Mouse (Mus musculus) CH12.LX (cell line): ENCODE data around the gene Arl5c. TPM values are rescaled to one million over a fixed set of nuclear protein-coding genes. Genes with fewer than 3 reads are reported as not detected.
A peak's percentile ranks its signal among the peaks of the same experiment; 100 is the strongest.

Source experiments
- DNase-seq: peaks from one replicate; pipeline ENCODE4 v3.0.0-alpha.2; 2013; ENCODE audit errors: extremely low read depth
- H3K27ac ChIP-seq: 2 replicates; pipeline ENCODE4 v1.5.1; 2012; ENCODE audit warnings: low read depth, mild to moderate bottlenecking, control low read depth, moderate library complexity; ENCODE audit not compliant: insufficient read depth
- H3K27me3 ChIP-seq: replicated peaks from 2 replicates; pipeline ENCODE3; 2012; ENCODE audit warnings: inconsistent platforms
- H3K36me3 ChIP-seq, 2 experiments: replicated peaks in 1 of 2; 2 replicates each; pipeline versions ENCODE3 to v1.6.1; 2012; ENCODE audit warnings: inconsistent platforms in 1 of 2, low read length in 1 of 2, mild to moderate bottlenecking in 1 of 2, mixed read lengths in 1 of 2, moderate library complexity in 1 of 2; ENCODE audit not compliant: control insufficient read depth in 1 of 2, insufficient read depth in 1 of 2
- H3K4me1 ChIP-seq, 2 experiments: 2 replicates each; pipeline ENCODE4 v1.6.1; 2012; ENCODE audit warnings: inconsistent platforms in 1 of 2, moderate library complexity in 1 of 2; ENCODE audit not compliant: insufficient read depth in 2 of 2, control insufficient read depth in 1 of 2
- H3K4me2 ChIP-seq: 2 replicates; pipeline ENCODE4 v1.6.1; 2012; ENCODE audit warnings: low read depth, mild to moderate bottlenecking, control low read depth; ENCODE audit not compliant: poor library complexity, insufficient read depth, severe bottlenecking
- H3K4me3 ChIP-seq, 3 experiments: fragments of 150-350 bp in 1 of 3; sonication (generic) in 1 of 3; replicated peaks in 1 of 3; 2 replicates each; pipeline versions ENCODE3 to v1.5.1; 2011 to 2012; ENCODE audit warnings: low read depth in 2 of 3, low read length in 2 of 3, mild to moderate bottlenecking in 2 of 3, moderate library complexity in 2 of 3, control low read depth in 1 of 3, improper control_type of control experiment in 1 of 3, inconsistent platforms in 1 of 3, mixed read lengths in 1 of 3; ENCODE audit not compliant: poor library complexity in 1 of 3
- H3K79me2 ChIP-seq: replicated peaks from 2 replicates; pipeline ENCODE4 v1.6.1; 2012; ENCODE audit warnings: mild to moderate bottlenecking, moderate library complexity; ENCODE audit not compliant: control insufficient read depth, poor library complexity, insufficient read depth, severe bottlenecking; ENCODE audit errors: extremely low read depth
- H3K9ac ChIP-seq: 2 replicates; pipeline ENCODE4 v1.6.1; 2012; ENCODE audit warnings: low read depth, mild to moderate bottlenecking, control low read depth, moderate library complexity; ENCODE audit not compliant: insufficient read depth
- H3K9me3 ChIP-seq: replicated peaks from 2 replicates; pipeline ENCODE3; 2012; ENCODE audit warnings: low read length, inconsistent platforms, mixed read lengths
- BHLHE40 ChIP-seq: IDR thresholded peaks from 2 replicates; pipeline ENCODE4 v1.6.1; 2011; ENCODE audit warnings: mild to moderate bottlenecking, low read depth, low read length, improper control_type of control experiment
- CHD1 ChIP-seq: IDR thresholded peaks from 2 replicates; pipeline ENCODE4 v1.6.1; 2012; ENCODE audit warnings: low read depth, low read length, improper control_type of control experiment, inconsistent platforms
- CTCF ChIP-seq, 2 experiments: IDR thresholded peaks in 1 of 2; conservative IDR thresholded peaks in 1 of 2; 2 replicates each; pipeline ENCODE4 v1.5.1; 2011 to 2012; ENCODE audit warnings: low read depth in 2 of 2, low read length in 2 of 2, improper control_type of control experiment in 1 of 2, inconsistent platforms in 1 of 2, mild to moderate bottlenecking in 1 of 2, moderate library complexity in 1 of 2
- ELF1 ChIP-seq: IDR thresholded peaks from 2 replicates; pipeline ENCODE4 v1.6.1; 2014; ENCODE audit warnings: low read depth, mild to moderate bottlenecking, inconsistent platforms, low read length, improper control_type of control experiment
- EP300 ChIP-seq: IDR thresholded peaks from 2 replicates; pipeline ENCODE4 v1.6.1; 2011; ENCODE audit warnings: low read length, improper control_type of control experiment
- ETS1 ChIP-seq: conservative IDR thresholded peaks from 2 replicates; pipeline ENCODE4 v1.6.1; 2012; ENCODE audit warnings: low read depth, mild to moderate bottlenecking, inconsistent platforms, low read length, improper control_type of control experiment, moderate library complexity
- GABPA ChIP-seq: IDR thresholded peaks from 2 replicates; pipeline ENCODE4 v1.6.1; 2012; ENCODE audit warnings: low read depth, low read length, improper control_type of control experiment, inconsistent platforms; ENCODE audit not compliant: insufficient replicate concordance
- HCFC1 ChIP-seq: IDR thresholded peaks from 2 replicates; pipeline ENCODE4 v1.6.1; 2012; ENCODE audit warnings: low read depth, mild to moderate bottlenecking, inconsistent platforms, low read length, improper control_type of control experiment
- IRF4 ChIP-seq: IDR thresholded peaks from 2 replicates; pipeline ENCODE4 v1.6.1; 2014; ENCODE audit warnings: low read depth, mild to moderate bottlenecking, inconsistent platforms, low read length, improper control_type of control experiment
- JUN ChIP-seq: IDR thresholded peaks from 2 replicates; pipeline ENCODE4 v1.6.1; 2011; ENCODE audit warnings: low read depth, mild to moderate bottlenecking, low read length, improper control_type of control experiment, moderate library complexity; ENCODE audit not compliant: insufficient read depth
- JUND ChIP-seq: conservative IDR thresholded peaks from 2 replicates; pipeline ENCODE4 v1.6.1; 2011; ENCODE audit warnings: low read depth, low read length, improper control_type of control experiment
- MAFK ChIP-seq: IDR thresholded peaks from 2 replicates; pipeline ENCODE4 v1.6.1; 2011; ENCODE audit warnings: low read length, improper control_type of control experiment; ENCODE audit not compliant: insufficient replicate concordance
- MAX ChIP-seq: IDR thresholded peaks from 2 replicates; pipeline ENCODE4 v1.6.1; 2011; ENCODE audit warnings: low read length, improper control_type of control experiment
- MAZ ChIP-seq: IDR thresholded peaks from 2 replicates; pipeline ENCODE4 v1.6.1; 2012; ENCODE audit warnings: low read depth, mild to moderate bottlenecking, inconsistent platforms, low read length, improper control_type of control experiment, moderate library complexity
- MEF2A ChIP-seq: IDR thresholded peaks from 2 replicates; pipeline ENCODE4 v1.6.1; 2014; ENCODE audit warnings: low read depth, mild to moderate bottlenecking, inconsistent platforms, low read length, improper control_type of control experiment, borderline replicate concordance
- MYC ChIP-seq: IDR thresholded peaks from 2 replicates; pipeline ENCODE4 v1.6.1; 2011; ENCODE audit warnings: low read depth, mild to moderate bottlenecking, improper control_type of control experiment, low read length
- NELFE ChIP-seq: IDR thresholded peaks from 2 replicates; pipeline ENCODE4 v1.6.1; 2011; ENCODE audit warnings: low read depth, low read length, improper control_type of control experiment
- PAX5 ChIP-seq: IDR thresholded peaks from 2 replicates; pipeline ENCODE4 v1.6.1; 2012; ENCODE audit warnings: low read length, inconsistent platforms, mixed read lengths
- POLR2A ChIP-seq: IDR thresholded peaks from 2 replicates; pipeline ENCODE4 v1.6.1; 2011; ENCODE audit warnings: low read depth, mild to moderate bottlenecking, improper control_type of control experiment, low read length
- RAD21 ChIP-seq: IDR thresholded peaks from 2 replicates; pipeline ENCODE4 v1.6.1; 2011; ENCODE audit warnings: low read depth, mild to moderate bottlenecking, low read length, improper control_type of control experiment, moderate library complexity
- RCOR1 ChIP-seq: conservative IDR thresholded peaks from 2 replicates; pipeline ENCODE4 v1.6.1; 2012; ENCODE audit warnings: low read depth, mild to moderate bottlenecking, inconsistent platforms, low read length, improper control_type of control experiment
- SMC3 ChIP-seq: IDR thresholded peaks from 2 replicates; pipeline ENCODE4 v1.6.1; 2011; ENCODE audit warnings: low read depth, low read length, improper control_type of control experiment
- TBP ChIP-seq: conservative IDR thresholded peaks from 2 replicates; pipeline ENCODE4 v1.6.1; 2011; ENCODE audit warnings: low read depth, low read length, improper control_type of control experiment
- TCF12 ChIP-seq: IDR thresholded peaks from 2 replicates; pipeline ENCODE4 v1.6.1; 2014; ENCODE audit warnings: low read depth, mild to moderate bottlenecking, inconsistent platforms, low read length, improper control_type of control experiment
- UBTF ChIP-seq: IDR thresholded peaks from 2 replicates; pipeline ENCODE4 v1.6.1; 2012; ENCODE audit warnings: low read depth, mild to moderate bottlenecking, inconsistent platforms, low read length, improper control_type of control experiment, moderate library complexity
- USF2 ChIP-seq: conservative IDR thresholded peaks from 2 replicates; pipeline ENCODE4 v1.6.1; 2011; ENCODE audit warnings: low read depth, low read length, improper control_type of control experiment
- ZC3H11A ChIP-seq: IDR thresholded peaks from 2 replicates; pipeline ENCODE4 v1.6.1; 2012; ENCODE audit warnings: low read depth, mild to moderate bottlenecking, inconsistent platforms, low read length, improper control_type of control experiment
- ZMIZ1 ChIP-seq: IDR thresholded peaks from 2 replicates; pipeline ENCODE4 v1.6.1; 2012; ENCODE audit warnings: low read depth, mild to moderate bottlenecking, inconsistent platforms, low read length, improper control_type of control experiment
- dilution Hi-C: fragments of 300-500 bp; cut with MboI; formaldehyde crosslinking; loops from 2 replicates; pipeline ENCODE4 v1.14.3; 2020; ENCODE audit warnings: low sequenced_read_pairs; ENCODE audit not compliant: extremely low pct_unique_long_range_greater_than_20kb, extremely low pct_ligation_motif_present
- in situ Hi-C: fragments of 300-500 bp; cut with MboI; formaldehyde crosslinking; loops from 3 replicates; pipeline ENCODE4 v1.14.3; 2019; ENCODE audit warnings: low sequenced_read_pairs, low pct_ligation_motif_present, low pct_unique_long_range_greater_than_20kb, mixed read lengths
- polyA plus RNA-seq: library from polyadenylated mRNA; unstranded; fragments of >175 nt; gene quantifications from 2 replicates; pipeline ENCODE4 v1.2.1, GENCODE M21; 2012; ENCODE audit warnings: low read depth; ENCODE audit not compliant: insufficient read length
- total RNA-seq, 2 experiments: library from RNA; depleted of rRNA; stranded (reverse); fragments of 300-350 nt in 1 of 2; fragments of >200 nt in 1 of 2; gene quantifications; 2 replicates each; pipeline ENCODE4 v1.2.3; 2012 to 2014

The Arl5c gene
- total and polyA plus RNA-seq, 3 experiments = 28.5 to 45.5 (median 32.2) TPM

DNA sequence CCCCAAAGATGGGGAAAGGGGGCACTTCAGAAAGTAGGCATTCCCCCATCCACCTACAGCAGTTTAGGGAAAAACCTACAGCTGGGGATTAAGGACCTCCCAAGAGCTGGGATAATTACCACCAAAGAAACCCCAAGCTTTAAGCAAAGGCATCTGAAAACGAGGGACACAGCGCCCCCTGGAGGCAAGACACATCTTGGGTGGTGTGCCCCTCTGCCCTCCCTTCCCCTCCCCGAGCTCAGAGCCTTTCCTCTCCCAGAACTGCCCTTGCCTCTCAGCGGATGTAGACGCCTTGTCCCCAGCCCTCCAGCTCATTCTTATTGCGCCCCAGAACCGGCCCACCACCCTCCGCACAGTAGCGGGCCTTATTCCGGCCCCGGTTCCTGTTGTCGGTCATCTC is 6.6 kb upstream of the Arl5c start:
- H3K27ac ChIP-seq = no peak overlapping the region
- no peaks in the 10 kb centered on the region for H3K27me3 ChIP-seq
- peak overlapping the region; percentile 47 for H3K9ac ChIP-seq
- peak; percentile 88 for TF ChIP-seq SMC3
- no peak for TF ChIP-seq MAFK
- no peak for TF ChIP-seq ZMIZ1
- 0 out of 2 replicates have a peak, but pooled peaks have one; percentile 10 for TF ChIP-seq ETS1
- TF ChIP-seq PAX5 = no peak
- peak; percentile 62 for TF ChIP-seq MAX
- peak; percentile 66 for TF ChIP-seq ELF1
- TF ChIP-seq NELFE = peak; percentile 42; the same call in 1 of the 2 replicates
- TF ChIP-seq JUND = no peak; the same call in 1 of the 2 replicates
- peak; percentile 62 for TF ChIP-seq ZC3H11A
- TF ChIP-seq CTCF (conservative IDR thresholded peaks at IDR 0.05 in 1 of 2, IDR thresholded peaks at IDR 0.05 in 1 of 2; ENCODE audit: low read depth in 2 of 2, low read length in 2 of 2) = peak; percentile 94 to 97
- TF ChIP-seq TCF12 = 0 out of 2 replicates have a peak, but pooled peaks have one; percentile 48
- peak; percentile 76 for TF ChIP-seq IRF4
- TF ChIP-seq RCOR1 = no peak
- TF ChIP-seq HCFC1 = 0 out of 2 replicates have a peak, but pooled peaks have one; percentile 27
- TF ChIP-seq UBTF = 0 out of 2 replicates have a peak, but pooled peaks have one; percentile 34
- TF ChIP-seq TBP = no peak
- no peak for TF ChIP-seq CHD1
- TF ChIP-seq GABPA = no peak
- TF ChIP-seq RAD21 = peak; percentile 87
- TF ChIP-seq EP300 = no peak
- TF ChIP-seq POLR2A = no peak; the same call in 1 of the 2 replicates
- peak; percentile 83; the same call in 1 of the 2 replicates for TF ChIP-seq MYC
- peak; percentile 75; the same call in 1 of the 2 replicates for TF ChIP-seq MEF2A
- TF ChIP-seq BHLHE40 = peak; percentile 48
- TF ChIP-seq MAZ = peak; percentile 94
- TF ChIP-seq JUN = no peak
- no peak for TF ChIP-seq USF2
- TF ChIP-seq, all 38 proteins: peak for 16
- peak; percentile 95 for DNase-seq
- H3K4me2 ChIP-seq = peak overlapping the region; percentile 73
- in situ Hi-C loops = no loop called here
- peak overlapping the region; percentile 46 to 54 (median 49) for H3K4me3 ChIP-seq
- H3K9me3 ChIP-seq = peaks cover 6% of the 10 kb centered on the region
- H3K79me2 ChIP-seq = no peaks in the 10 kb centered on the region
- peaks cover 0 to 3% of the 10 kb centered on the region in 2 experiments for H3K36me3 ChIP-seq
- dilution Hi-C loops = no loop called here
- H3K4me1 ChIP-seq = peaks cover 37 to 63% of the 10 kb centered on the region in 2 experiments
